In genomic region chr12:85288486-85289156, GRCm38 (mm10) we compare ENCODE assay signal across 8 mouse cellular contexts. TPM values are rescaled to one million over a fixed set of nuclear protein-coding genes. Genes with fewer than 3 reads are reported as not detected.
DNase-seq lines count a peak whose midpoint lies in the region; ATAC-seq lines count a peak whose summit lies in the region.

Gene Zc2hc1c (plus strand): TSS chr12:85288591.

- ATAC-seq in forebrain, embryonic 12.5 days (ENCODE audit: low FRiP score), result peak; percentile 91
- ATAC-seq in heart, embryonic 16.5 days (replicated peaks; ENCODE audit: extremely low read depth, insufficient read depth, low FRiP score), result peak; percentile 90
- peak; percentile 78 for ATAC-seq in liver, embryonic 13.5 days (ENCODE audit: low read depth)

- H3K4me3 ChIP-seq in forebrain, embryonic 12.5 days (replicated peaks), result peak within 1 kb of the TSS; percentile 51
- peak within 1 kb of the TSS; percentile 67 for H3K4me3 ChIP-seq in heart, embryonic 16.5 days (ENCODE audit: low read length)
- H3K4me3 ChIP-seq in liver, embryonic 13.5 days (replicated peaks), result peak within 1 kb of the TSS; percentile 58

- no peaks in the 10 kb centered on the region; the same call in 1 of the 2 replicates for H3K9me3 ChIP-seq in forebrain, embryonic 12.5 days
- peaks cover 4% of the 10 kb centered on the region; the same call in 1 of the 2 replicates for H3K9me3 ChIP-seq in heart, embryonic 16.5 days (replicated peaks; ENCODE audit: control insufficient read depth, low read length)
- no peaks in the 10 kb centered on the region for H3K9me3 ChIP-seq in liver, embryonic 13.5 days (replicated peaks)

- peak; percentile 85 to 88 for DNase-seq in B cell, adult 2 months
- DNase-seq in adrenal gland, postnatal 14 days, result peak; percentile 95
- DNase-seq in kidney, postnatal 14 days, result peak; percentile 96
- peak; percentile 62 for DNase-seq in liver, embryonic 13.5 days
- peak; percentile 83 to 85 for DNase-seq in natural killer cell, adult 2 months (ENCODE audit: low spot score in 2 of 2)
- DNase-seq in splenic B cell, adult 2 months (ENCODE audit: low read depth, low spot score), result peak; percentile 92

- no peaks in the 10 kb centered on the region for H3K36me3 ChIP-seq in forebrain, embryonic 12.5 days (replicated peaks)
- H3K36me3 ChIP-seq in heart, embryonic 16.5 days (ENCODE audit: control insufficient read depth, insufficient read depth), result no peaks in the 10 kb centered on the region
- no peaks in the 10 kb centered on the region for H3K36me3 ChIP-seq in liver, embryonic 13.5 days
- H3K36me3 ChIP-seq in splenic B cell, adult 2 months (ENCODE audit: control insufficient read depth, insufficient read depth, low read length, poor library complexity, severe bottlenecking), result no peaks in the 10 kb centered on the region

- WGBS in forebrain, embryonic 12.5 days, result 2% methylated on average over 31 of the region's 31 CpGs
- 3% methylated on average over 27 of the region's 31 CpGs for WGBS in heart, embryonic 16.5 days
- 5% methylated on average over 31 of the region's 31 CpGs for WGBS in liver, embryonic 13.5 days (ENCODE audit: insufficient replicate concordance)

- H3K4me2 ChIP-seq in forebrain, embryonic 12.5 days, result peak within 1 kb of the TSS; percentile 80
- H3K4me2 ChIP-seq in heart, embryonic 16.5 days (ENCODE audit: low read depth, low read length), result peak within 1 kb of the TSS; percentile 84
- peak within 1 kb of the TSS; percentile 69 for H3K4me2 ChIP-seq in liver, embryonic 13.5 days

- H3K27me3 ChIP-seq in forebrain, embryonic 12.5 days, result peaks cover 7% of the 10 kb centered on the region; the same call in 1 of the 2 replicates
- H3K27me3 ChIP-seq in heart, embryonic 16.5 days (ENCODE audit: control insufficient read depth, insufficient read depth, low read length), result peaks cover 2% of the 10 kb centered on the region; the same call in 1 of the 2 replicates
- H3K27me3 ChIP-seq in liver, embryonic 13.5 days, result peaks cover 33% of the 10 kb centered on the region
- H3K27me3 ChIP-seq in splenic B cell, adult 2 months (ENCODE audit: control insufficient read depth, insufficient read depth, low read length, poor library complexity, severe bottlenecking), result no peaks in the 10 kb centered on the region; the same call in 1 of the 2 replicates

- 0 out of 2 replicates have a peak within 1 kb of the TSS, but pooled peaks have one; percentile 10 for H3K27ac ChIP-seq in forebrain, embryonic 12.5 days
- peak within 1 kb of the TSS; percentile 86 for H3K27ac ChIP-seq in heart, embryonic 16.5 days (ENCODE audit: low read length)
- H3K27ac ChIP-seq in liver, embryonic 13.5 days, result 0 out of 2 replicates have a peak within 1 kb of the TSS, but pooled peaks have one; percentile 18

- peak within 1 kb of the TSS; percentile 56 for H3K9ac ChIP-seq in forebrain, embryonic 12.5 days
- H3K9ac ChIP-seq in heart, embryonic 16.5 days (ENCODE audit: low read length), result peak within 1 kb of the TSS; percentile 81
- H3K9ac ChIP-seq in liver, embryonic 13.5 days, result peak within 1 kb of the TSS; percentile 55

- H3K4me1 ChIP-seq in forebrain, embryonic 12.5 days, result peaks cover 9% of the 10 kb centered on the region
- H3K4me1 ChIP-seq in heart, embryonic 16.5 days (ENCODE audit: control insufficient read depth, insufficient read depth, low read length), result peaks cover 13% of the 10 kb centered on the region
- H3K4me1 ChIP-seq in liver, embryonic 13.5 days (replicated peaks), result peaks cover 16% of the 10 kb centered on the region

RNA-seq across cellular contexts. Expression of gene Zc2hc1c, which starts in this region (rescaled TPM):
- total RNA-seq in adrenal gland, postnatal 14 days (2021), result 0.98 and 1.1 TPM in 2 replicates
- polyA plus RNA-seq in forebrain, embryonic 12.5 days (2016; fragmentation: Nextera tagmentation; extraction: Ambion mirVana), result 1.1 and 1.6 TPM in 2 replicates
- 2.1 and 2.2 TPM in 2 replicates for polyA plus RNA-seq in heart, embryonic 16.5 days (2015; fragmentation: Nextera tagmentation; extraction: Ambion mirVana)
- polyA plus RNA-seq in liver, embryonic 13.5 days (2015; fragmentation: Nextera tagmentation; extraction: Ambion mirVana), result 0.12 and 0.14 TPM in 2 replicates

Comparison
In these comparisons a context has a peak if more than half of its experiments do, and no peak if none do; other contexts are left out.
1. Peak in every context shown above with its lines: DNase-seq, ATAC-seq, H3K4me3 ChIP-seq and H3K27ac ChIP-seq.
2. Peak in DNase-seq, ATAC-seq, H3K4me3 ChIP-seq, H3K27ac ChIP-seq, H3K9ac ChIP-seq and H3K4me2 ChIP-seq in liver, embryonic 13.5 days; RNA of the gene not detected or under 1 TPM.
3. H3K27ac ChIP-seq: peak in every context shown above with its lines; median percentile 86 in heart, embryonic 16.5 days; 18 in liver, embryonic 13.5 days; 10 in forebrain, embryonic 12.5 days.